Mouse (Mus musculus): ENCODE measurements around the gene Hif1an. TPM values are rescaled to one million over a fixed set of nuclear protein-coding genes. Genes with fewer than 3 reads are reported as not detected.
A peak's percentile ranks its signal among the peaks of the same experiment; 100 is the strongest.

Hif1an gene
- polyA plus RNA-seq (2012): 0.23 and 0.58 TPM in 2 replicates

- Histone ChIP-seq H3K9me3 (ENCODE audit: control insufficient read depth, low read length) (no peaks in the 10 kb centered on the region), H3K27me3 (ENCODE audit: control insufficient read depth) (peaks cover 15% of the 10 kb centered on the region), H3K4me3 (replicated peaks) (peak within 1 kb of the TSS; percentile 85), H3K4me1 (ENCODE audit: control insufficient read depth) (peaks cover 27% of the 10 kb centered on the region), H3K36me3 (ENCODE audit: control insufficient read depth) (peaks cover 38% of the 10 kb centered on the region)
- TF ChIP-seq TAL1 (IDR thresholded peaks at IDR 0.05; ENCODE audit: low read length): no peak
- peak; percentile 72 for TF ChIP-seq GATA1 (IDR thresholded peaks at IDR 0.05; ENCODE audit: low read length)
These were observed at the start of gene Hif1an for GRCm38 (mm10) chr19:44562652-44563206. TSS of gene Hif1an (plus strand) at chr19:44562850.

GRCm38 (mm10) chr19:44513054-44513833 is 49.4 kb upstream of the Hif1an start:
- peaks cover 5% of the 10 kb centered on the region; the same call in 1 of the 2 replicates for H3K9me3 ChIP-seq (ENCODE audit: control insufficient read depth, low read length)
- TF ChIP-seq TAL1 (IDR thresholded peaks at IDR 0.05; ENCODE audit: low read length) (no peak), GATA1 (IDR thresholded peaks at IDR 0.05; ENCODE audit: low read length) (no peak)
- no peaks in the 10 kb centered on the region for H3K36me3 ChIP-seq (ENCODE audit: control insufficient read depth)
- H3K4me1 ChIP-seq (ENCODE audit: control insufficient read depth): no peaks in the 10 kb centered on the region
- H3K4me3 ChIP-seq (replicated peaks): no peak overlapping the region
- peaks cover 87% of the 10 kb centered on the region for H3K27me3 ChIP-seq (ENCODE audit: control insufficient read depth)

GRCm38 (mm10) chr19:44513921-44514482 is 48.6 kb upstream of the Hif1an start:
- H3K9me3 ChIP-seq (ENCODE audit: control insufficient read depth, low read length): peaks cover 5% of the 10 kb centered on the region; the same call in 1 of the 2 replicates
- H3K4me3 ChIP-seq (replicated peaks): no peak overlapping the region
- no peaks in the 10 kb centered on the region for H3K36me3 ChIP-seq (ENCODE audit: control insufficient read depth)
- TF ChIP-seq TAL1 (IDR thresholded peaks at IDR 0.05; ENCODE audit: low read length) (no peak), GATA1 (IDR thresholded peaks at IDR 0.05; ENCODE audit: low read length) (no peak)
- H3K4me1 ChIP-seq (ENCODE audit: control insufficient read depth): no peaks in the 10 kb centered on the region
- peaks cover 84% of the 10 kb centered on the region for H3K27me3 ChIP-seq (ENCODE audit: control insufficient read depth)

GRCm38 (mm10) chr19:44514521-44515451 is 47.9 kb upstream of the Hif1an start:
- TF ChIP-seq GATA1 (IDR thresholded peaks at IDR 0.05; ENCODE audit: low read length) (no peak), TAL1 (IDR thresholded peaks at IDR 0.05; ENCODE audit: low read length) (no peak)
- Histone ChIP-seq H3K27me3 (ENCODE audit: control insufficient read depth) (peaks cover 77% of the 10 kb centered on the region), H3K4me1 (ENCODE audit: control insufficient read depth) (no peaks in the 10 kb centered on the region), H3K9me3 (ENCODE audit: control insufficient read depth, low read length) (peaks cover 5% of the 10 kb centered on the region; the same call in 1 of the 2 replicates), H3K36me3 (ENCODE audit: control insufficient read depth) (no peaks in the 10 kb centered on the region), H3K4me3 (replicated peaks) (no peak overlapping the region)

- Histone ChIP-seq H3K27me3 (ENCODE audit: control insufficient read depth) (peaks cover 67% of the 10 kb centered on the region), H3K4me3 (replicated peaks) (no peak overlapping the region)
These were observed 46.9 kb upstream of the Hif1an start for GRCm38 (mm10) chr19:44515769-44516168.

GRCm38 (mm10) chr19:44517996-44518768 is 44.5 kb upstream of the Hif1an start:
- Histone ChIP-seq H3K9me3 (ENCODE audit: control insufficient read depth, low read length) (no peaks in the 10 kb centered on the region), H3K27me3 (ENCODE audit: control insufficient read depth) (peaks cover 43% of the 10 kb centered on the region), H3K36me3 (ENCODE audit: control insufficient read depth) (no peaks in the 10 kb centered on the region), H3K4me3 (replicated peaks) (no peak overlapping the region), H3K4me1 (ENCODE audit: control insufficient read depth) (no peaks in the 10 kb centered on the region)
- no peak for TF ChIP-seq TAL1 (IDR thresholded peaks at IDR 0.05; ENCODE audit: low read length)
- no peak for TF ChIP-seq GATA1 (IDR thresholded peaks at IDR 0.05; ENCODE audit: low read length)

More at GRCm38 (mm10) chr19:44515769-44516168, 46.9 kb upstream of the Hif1an start:
- TF ChIP-seq TAL1 (IDR thresholded peaks at IDR 0.05; ENCODE audit: low read length) (no peak), GATA1 (IDR thresholded peaks at IDR 0.05; ENCODE audit: low read length) (no peak)
- Histone ChIP-seq H3K36me3 (ENCODE audit: control insufficient read depth) (no peaks in the 10 kb centered on the region), H3K9me3 (ENCODE audit: control insufficient read depth, low read length) (peaks cover 5% of the 10 kb centered on the region; the same call in 1 of the 2 replicates), H3K4me1 (ENCODE audit: control insufficient read depth) (no peaks in the 10 kb centered on the region)

- Histone ChIP-seq H3K9me3 (ENCODE audit: control insufficient read depth, low read length) (no peaks in the 10 kb centered on the region), H3K36me3 (ENCODE audit: control insufficient read depth) (no peaks in the 10 kb centered on the region), H3K4me1 (ENCODE audit: control insufficient read depth) (no peaks in the 10 kb centered on the region), H3K27me3 (ENCODE audit: control insufficient read depth) (peaks cover 33% of the 10 kb centered on the region), H3K4me3 (replicated peaks) (no peak overlapping the region)
- TF ChIP-seq TAL1 (IDR thresholded peaks at IDR 0.05; ENCODE audit: low read length) (no peak), GATA1 (IDR thresholded peaks at IDR 0.05; ENCODE audit: low read length) (no peak)
These were observed 43.5 kb upstream of the Hif1an start for GRCm38 (mm10) chr19:44519152-44519551.
